Mouse (Mus musculus) spleen, postnatal 14 days (tissue): Measurements from ENCODE around the gene Ostf1.
"Not testable (repeated sequence)": the region's sequence is repeated elsewhere in the genome, so short reads cannot be mapped to it uniquely, and the experiment has no call there.

Source experiments
- DNase-seq, 2 experiments: peaks; one replicate each; pipeline ENCODE4 v3.0.0; 2021 to 2022; ENCODE audit warnings: low spot score in 2 of 2

Gene Ostf1

GRCm38 (mm10) chr19:18598265-18598926 is 33.2 kb downstream of the Ostf1 start:
- no peak for DNase-seq

- DNase-seq, result no peak
These were observed 33.9 kb downstream of the Ostf1 start for GRCm38 (mm10) chr19:18597772-18598171.

- no peak for DNase-seq
These were observed 34.7 kb downstream of the Ostf1 start for GRCm38 (mm10) chr19:18596876-18597275.

GRCm38 (mm10) chr19:18593722-18594121 is 37.9 kb downstream of the Ostf1 start:
- DNase-seq, result no peak

GRCm38 (mm10) chr19:18592919-18593318 is 38.7 kb downstream of the Ostf1 start:
- no peak for DNase-seq

GRCm38 (mm10) chr19:18590942-18591354 is 40.7 kb downstream of the Ostf1 start:
- DNase-seq, result no peak

- DNase-seq, result no peak
These were observed 41.4 kb downstream of the Ostf1 start for GRCm38 (mm10) chr19:18590234-18590633.

GRCm38 (mm10) chr19:18589276-18589675 is 42.3 kb downstream of the Ostf1 start:
- no peak for DNase-seq

- not testable (repeated sequence) for DNase-seq
These were observed 42.8 kb downstream of the Ostf1 start for GRCm38 (mm10) chr19:18588801-18589200.

- DNase-seq, result no peak
These were observed 43.4 kb downstream of the Ostf1 start for GRCm38 (mm10) chr19:18588243-18588642.

GRCm38 (mm10) chr19:18587118-18587517 is 44.5 kb downstream of the Ostf1 start:
- DNase-seq, result no peak

GRCm38 (mm10) chr19:18584621-18585020 is 47.0 kb downstream of the Ostf1 start:
- no peak for DNase-seq

GRCm38 (mm10) chr19:18583706-18584105 is 47.9 kb downstream of the Ostf1 start:
- no peak for DNase-seq

- no peak for DNase-seq
These were observed 48.7 kb downstream of the Ostf1 start for GRCm38 (mm10) chr19:18582887-18583286.

- DNase-seq, result no peak
These were observed 49.4 kb downstream of the Ostf1 start for GRCm38 (mm10) chr19:18582226-18582625.

GRCm38 (mm10) chr19:18581046-18581445 is 50.6 kb downstream of the Ostf1 start:
- no peak for DNase-seq

GRCm38 (mm10) chr19:18579012-18579358 is 52.6 kb downstream of the Ostf1 start:
- no peak for DNase-seq

GRCm38 (mm10) chr19:18578216-18579011 is 53.2 kb downstream of the Ostf1 start:
- DNase-seq, result no peak

GRCm38 (mm10) chr19:18577348-18577747 is 54.3 kb downstream of the Ostf1 start:
- no peak for DNase-seq

- DNase-seq, result no peak
These were observed 55.7 kb downstream of the Ostf1 start for GRCm38 (mm10) chr19:18575891-18576290.

- no peak for DNase-seq
These were observed 57.7 kb downstream of the Ostf1 start for GRCm38 (mm10) chr19:18573907-18574306.

- no peak for DNase-seq
These were observed 58.2 kb downstream of the Ostf1 start for GRCm38 (mm10) chr19:18573443-18573842.

- no peak for DNase-seq
These were observed 62.1 kb downstream of the Ostf1 start for GRCm38 (mm10) chr19:18569496-18569895.
